Mouse (Mus musculus): ENCODE results near the gene Pigm.

Pigm gene

DNA sequence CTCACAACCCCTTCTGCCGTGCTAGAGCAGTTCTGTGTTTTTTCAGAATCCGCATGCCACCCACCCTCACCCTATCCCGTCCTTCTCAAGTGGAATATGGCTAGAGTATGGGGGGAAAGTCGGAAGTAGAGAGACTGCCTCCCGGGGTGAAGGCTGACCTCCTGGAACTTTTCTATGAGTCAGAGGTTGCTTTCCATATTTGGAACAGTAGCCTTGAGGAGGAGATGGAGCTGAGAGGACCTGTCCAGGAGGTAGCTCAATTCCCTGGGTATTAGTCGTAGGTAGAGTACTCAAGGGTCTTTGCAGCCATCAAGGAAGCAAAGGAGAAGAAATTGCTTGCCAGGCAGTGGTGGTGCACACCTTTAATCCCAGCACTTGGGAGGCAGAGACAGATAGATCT is 24.3 kb upstream of the Pigm start:
- no peak for DNase-seq (ENCODE audit: extremely low spot score, low spot score)

DNA sequence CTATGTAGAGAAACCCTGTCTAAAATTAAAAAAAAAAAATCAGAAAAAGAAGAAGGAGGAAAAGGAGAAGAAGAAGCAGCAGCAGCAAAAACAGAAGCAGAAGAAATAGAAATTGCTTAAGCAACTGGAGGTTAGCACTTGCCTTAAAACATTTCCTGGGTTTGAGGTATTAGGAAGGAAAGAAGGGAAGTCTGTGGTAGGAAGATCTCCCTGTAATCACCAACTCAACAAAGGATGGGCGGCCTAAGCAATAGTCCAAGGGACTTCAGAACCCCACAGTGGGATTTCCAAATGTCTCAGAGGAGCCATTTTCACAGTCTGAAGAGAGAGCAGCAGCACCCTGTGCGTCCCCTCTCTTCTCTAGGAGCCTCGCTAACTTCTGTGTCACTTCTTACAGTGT is 23.9 kb upstream of the Pigm start:
- no peak for DNase-seq (ENCODE audit: extremely low spot score, low spot score)

DNA sequence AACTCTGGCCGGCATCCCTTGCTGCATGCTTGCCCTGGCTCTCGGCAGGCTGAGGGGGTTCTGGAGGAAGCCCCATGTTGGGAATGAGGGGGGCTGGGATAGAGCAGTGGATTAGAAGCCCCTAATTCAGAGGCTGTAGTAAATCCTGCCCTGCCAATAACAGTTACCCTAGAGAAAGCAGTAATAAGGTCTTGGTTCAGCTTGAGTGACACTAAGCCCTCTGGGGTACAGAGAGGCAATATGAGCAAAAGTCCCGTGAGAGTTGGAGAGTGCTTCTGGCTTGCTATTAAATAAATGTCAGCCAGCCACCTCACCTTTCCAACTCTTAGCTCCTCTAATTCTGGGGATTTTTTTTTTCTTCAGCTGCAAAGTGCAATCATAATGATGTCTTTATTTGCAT is 21.0 kb upstream of the Pigm start:
- no peak for DNase-seq (ENCODE audit: extremely low spot score, low spot score)

DNA sequence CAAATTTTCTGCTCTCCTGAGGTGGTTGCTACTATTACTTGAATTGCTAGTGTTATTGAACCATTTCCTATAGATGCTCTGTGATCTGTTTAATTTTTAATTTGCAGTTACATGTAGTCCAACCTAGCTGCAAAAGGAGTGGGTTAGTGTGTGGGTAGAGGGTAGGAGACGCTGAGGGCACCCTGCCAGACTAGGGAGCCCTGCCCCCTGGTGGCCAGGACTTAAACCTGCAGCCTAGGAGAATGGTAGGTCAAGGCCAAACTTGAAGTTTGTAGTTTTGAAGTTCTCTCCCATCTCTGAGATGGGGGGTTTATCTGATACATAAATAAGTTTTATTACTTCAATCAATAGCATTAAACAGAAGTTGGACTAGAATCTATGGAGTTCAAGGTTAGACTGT is 18.8 kb upstream of the Pigm start:
- DNase-seq (ENCODE audit: extremely low spot score, low spot score) = peak; percentile 54

DNA sequence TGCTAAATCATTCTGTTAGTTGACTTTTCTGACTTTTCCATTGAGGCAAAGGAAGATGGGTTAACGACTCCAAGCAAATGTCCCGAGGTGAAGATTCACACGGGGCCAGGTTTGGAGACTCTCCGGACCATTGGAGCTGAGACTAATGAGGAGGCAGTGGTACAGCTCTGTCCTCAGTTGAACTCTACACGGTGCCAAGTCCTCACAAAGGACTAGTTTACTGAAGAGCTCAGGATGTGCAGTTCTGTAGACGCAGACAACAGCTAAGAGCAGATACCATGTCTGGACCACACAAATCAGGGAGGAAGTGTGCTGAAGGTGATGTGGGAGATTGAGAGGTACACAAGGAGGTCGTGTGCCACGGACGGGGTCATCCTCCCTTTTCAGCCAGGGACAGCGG is 18.0 kb upstream of the Pigm start:
- no peak for DNase-seq (ENCODE audit: extremely low spot score, low spot score)

DNA sequence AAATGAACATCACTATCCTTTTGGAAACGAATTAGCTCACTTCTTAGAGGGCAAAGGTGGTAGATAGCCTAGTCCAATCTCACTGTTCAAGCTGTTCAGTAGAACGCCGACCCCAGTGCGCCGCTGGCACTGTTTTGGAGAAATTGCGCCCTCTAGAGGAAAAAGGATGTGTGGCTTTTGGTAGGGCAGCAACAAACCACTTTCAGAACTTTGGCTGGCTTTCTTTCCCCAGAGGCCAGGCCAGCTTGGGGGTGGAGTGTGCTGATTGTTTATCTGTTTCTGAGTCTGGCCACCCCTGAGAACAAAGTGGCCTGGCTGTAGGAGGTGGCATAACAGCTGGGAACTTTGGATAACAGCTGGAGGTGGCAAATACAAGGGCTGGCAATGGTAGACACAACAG is 11.7 kb upstream of the Pigm start:
- DNase-seq (ENCODE audit: extremely low spot score, low spot score) = peak; percentile 48

DNA sequence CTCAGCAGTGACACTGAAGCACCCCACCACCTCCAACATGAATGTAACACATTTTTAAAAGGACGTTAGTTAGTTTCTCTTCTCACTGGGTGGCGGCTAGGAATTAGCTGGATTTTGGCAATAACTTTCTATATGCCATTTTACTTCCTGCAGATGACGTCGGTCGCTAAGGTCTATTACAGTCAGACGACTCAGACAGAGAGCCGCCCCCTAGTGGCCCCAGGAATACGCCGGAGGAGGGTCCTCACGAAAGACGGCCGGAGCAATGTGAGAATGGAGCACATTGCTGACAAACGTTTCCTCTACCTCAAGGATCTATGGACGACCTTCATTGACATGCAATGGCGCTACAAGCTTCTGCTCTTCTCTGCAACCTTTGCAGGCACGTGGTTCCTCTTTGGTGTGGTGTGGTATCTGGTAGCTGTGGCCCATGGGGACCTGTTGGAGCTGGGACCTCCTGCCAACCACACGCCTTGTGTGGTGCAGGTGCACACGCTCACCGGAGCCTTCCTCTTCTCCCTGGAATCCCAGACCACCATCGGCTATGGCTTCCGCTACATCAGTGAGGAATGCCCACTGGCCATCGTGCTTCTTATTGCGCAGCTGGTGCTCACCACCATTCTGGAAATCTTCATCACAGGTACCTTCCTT is 7.5 kb upstream of the Pigm start:
- peak; percentile 63 for DNase-seq (ENCODE audit: extremely low spot score, low spot score)

DNA sequence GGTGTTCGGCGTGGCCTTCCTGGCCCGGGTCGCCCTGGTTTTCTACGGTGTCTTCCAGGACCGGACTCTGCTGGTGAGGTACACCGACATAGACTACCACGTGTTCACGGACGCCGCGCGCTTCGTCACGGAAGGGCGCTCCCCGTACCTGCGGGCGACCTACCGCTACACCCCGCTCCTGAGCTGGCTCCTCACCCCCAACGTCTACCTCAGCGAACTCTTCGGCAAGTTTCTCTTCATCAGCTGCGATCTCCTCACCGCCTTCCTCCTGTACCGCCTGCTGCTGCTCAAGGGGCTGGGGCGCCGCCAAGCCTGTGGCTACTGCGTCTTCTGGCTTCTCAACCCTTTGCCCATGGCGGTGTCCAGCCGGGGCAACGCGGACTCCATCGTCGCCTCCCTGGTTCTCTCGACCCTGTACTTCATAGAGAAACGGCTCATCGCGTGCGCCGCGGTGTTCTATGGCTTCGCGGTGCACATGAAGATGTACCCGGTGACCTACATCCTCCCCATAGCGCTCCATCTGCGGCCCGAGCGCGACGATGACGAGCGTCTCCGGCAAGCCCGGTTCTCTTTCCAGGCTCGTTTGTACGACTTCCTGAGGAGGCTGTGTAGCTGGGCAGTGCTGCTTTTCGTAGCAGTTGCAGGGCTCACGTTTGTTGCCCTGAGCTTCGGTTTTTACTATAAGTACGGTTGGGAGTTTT is 562 bp downstream of the Pigm start:
- DNase-seq (ENCODE audit: extremely low spot score, low spot score) = peak; percentile 37

DNA sequence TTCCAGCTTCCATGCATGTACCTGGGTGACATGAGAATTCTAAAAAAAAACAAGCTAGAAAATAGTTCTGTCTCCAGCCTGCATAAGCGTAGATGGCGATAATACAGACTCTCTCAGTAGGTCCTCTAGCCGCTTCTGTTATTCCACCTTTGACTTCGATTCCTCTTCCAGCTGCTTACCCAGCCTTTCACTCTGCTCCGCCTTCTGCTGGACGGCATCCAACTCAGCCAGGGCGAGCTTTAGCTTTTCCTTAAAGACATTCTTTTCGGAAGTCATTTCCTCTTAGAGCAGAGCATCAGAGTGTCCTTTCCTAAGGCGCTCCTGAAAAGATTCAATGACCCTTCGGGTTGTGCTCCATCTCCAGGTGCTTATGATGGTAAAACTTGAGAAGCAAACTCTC is 3.7 kb downstream of the Pigm start:
- no peak for DNase-seq (ENCODE audit: extremely low spot score, low spot score)

DNA sequence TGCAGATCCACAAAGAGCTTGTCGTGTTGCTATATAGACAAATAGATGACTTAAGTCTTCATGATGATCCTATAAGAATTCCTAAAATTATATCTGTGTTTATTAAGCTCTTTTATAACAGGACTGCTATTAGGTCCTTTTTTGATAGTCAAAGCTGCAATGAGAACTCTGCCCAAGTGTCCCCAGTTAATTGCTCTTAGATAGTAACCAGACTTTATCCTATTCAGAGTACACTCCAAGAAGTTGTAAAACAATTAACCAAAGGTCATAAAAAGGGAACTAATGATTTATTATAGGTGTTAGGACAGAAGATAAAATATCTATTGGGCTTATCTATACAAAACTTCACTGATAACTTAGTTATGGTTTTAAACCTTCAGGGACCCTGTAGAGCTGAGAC is 5.7 kb downstream of the Pigm start:
- no peak for DNase-seq (ENCODE audit: extremely low spot score, low spot score)

DNA sequence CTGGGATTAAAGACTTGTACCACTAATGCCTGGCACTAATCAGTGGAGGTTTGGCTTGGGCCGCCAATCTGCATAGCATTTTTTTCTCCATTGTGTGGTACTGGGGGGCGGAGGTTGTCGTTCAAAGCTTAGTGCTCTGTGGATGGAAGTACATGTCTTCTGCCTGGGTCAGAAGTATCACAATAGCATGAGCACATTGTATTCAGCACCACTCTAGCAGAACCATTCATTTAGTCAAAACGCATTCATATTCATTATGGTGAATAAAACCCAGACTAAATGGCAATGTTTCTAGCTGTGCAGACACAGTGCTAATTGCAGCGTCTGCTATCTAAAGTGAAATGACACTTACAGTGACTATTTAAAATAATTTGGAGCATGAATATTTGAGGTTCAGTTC is 10.9 kb downstream of the Pigm start:
- no peak for DNase-seq (ENCODE audit: extremely low spot score, low spot score)

DNA sequence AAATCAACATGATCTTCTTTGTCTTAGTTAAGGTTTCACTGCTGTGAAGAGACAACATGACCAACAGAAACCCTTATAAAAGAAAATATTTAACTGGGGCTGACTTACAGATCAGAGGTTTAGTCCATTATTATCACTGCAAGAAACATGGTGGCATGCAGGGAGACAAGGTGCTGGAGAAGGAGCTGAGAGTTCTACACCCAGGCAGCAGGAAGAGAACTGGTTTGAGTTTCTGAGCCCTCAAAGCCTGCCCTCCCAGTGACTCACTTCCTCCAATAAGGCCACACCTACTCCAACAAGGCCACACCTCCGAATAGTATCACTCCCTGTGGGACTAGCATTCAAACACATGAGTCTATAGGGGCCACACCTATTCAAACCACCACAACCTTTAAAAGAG is 14.4 kb downstream of the Pigm start:
- no peak for DNase-seq (ENCODE audit: extremely low spot score, low spot score)

DNA sequence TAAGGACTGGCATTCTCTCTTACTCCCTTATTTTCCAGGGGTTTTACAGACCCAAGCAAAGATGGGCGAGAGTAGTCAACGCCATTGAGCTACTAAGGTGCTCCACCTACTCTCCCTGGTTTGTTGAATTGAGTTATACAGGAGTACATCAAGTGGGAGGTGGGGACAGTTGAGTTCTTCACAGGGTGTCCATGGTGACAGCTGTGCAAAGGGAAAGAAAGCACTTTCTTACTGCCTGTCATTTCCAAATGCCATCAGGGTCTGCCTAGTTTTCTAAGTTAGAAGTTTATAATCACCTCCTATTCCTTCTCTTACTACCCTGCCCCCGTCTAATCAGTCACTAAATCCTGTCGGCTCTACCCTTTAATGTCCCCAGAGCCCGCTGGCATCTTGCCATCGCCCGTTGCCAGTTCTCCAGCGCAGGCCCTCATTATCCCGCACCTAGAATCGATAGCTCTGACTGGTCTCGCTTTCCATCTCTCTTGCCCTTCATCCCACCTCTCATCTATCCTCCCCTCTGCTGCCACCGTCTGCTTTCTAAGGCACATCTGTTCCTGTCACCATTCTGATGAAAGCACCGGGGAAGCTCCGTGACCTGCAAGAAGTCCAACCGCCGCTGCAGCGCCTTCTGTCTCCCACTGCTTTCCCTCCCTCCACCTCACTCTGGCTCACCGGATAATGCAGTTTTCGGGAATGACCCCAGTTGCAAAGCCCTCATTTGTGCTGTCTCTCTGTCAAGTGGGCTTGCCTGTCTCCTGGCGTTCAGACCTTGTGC is 15.6 kb downstream of the Pigm start:
- no peak for DNase-seq (ENCODE audit: extremely low spot score, low spot score)

DNA sequence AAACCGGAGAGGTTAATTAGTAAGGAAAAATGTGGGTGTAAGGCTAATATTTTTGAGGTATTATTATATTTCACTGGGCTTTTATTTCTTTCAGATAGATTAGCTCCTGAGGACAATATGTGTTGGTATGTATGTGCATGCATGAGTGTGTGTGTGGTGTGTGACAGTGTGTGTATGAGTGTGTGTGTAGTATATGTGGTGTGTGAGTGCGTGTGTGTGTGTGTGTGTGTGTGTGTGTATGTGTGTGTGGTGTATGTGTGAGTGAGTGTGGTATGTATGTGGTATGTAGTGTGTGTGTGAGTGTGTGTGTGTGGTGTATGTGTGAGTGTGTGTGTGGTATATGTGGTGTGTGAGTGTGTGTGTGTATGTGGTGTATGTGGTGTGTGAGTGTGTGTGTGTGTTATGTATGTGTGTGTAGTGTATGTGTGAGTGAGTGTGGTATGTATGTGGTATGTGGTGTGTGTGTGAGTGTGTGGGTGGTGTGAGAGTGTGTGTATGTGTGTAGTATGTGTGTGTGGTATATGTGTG is 16.4 kb downstream of the Pigm start:
- DNase-seq (ENCODE audit: extremely low spot score, low spot score) = no peak

DNA sequence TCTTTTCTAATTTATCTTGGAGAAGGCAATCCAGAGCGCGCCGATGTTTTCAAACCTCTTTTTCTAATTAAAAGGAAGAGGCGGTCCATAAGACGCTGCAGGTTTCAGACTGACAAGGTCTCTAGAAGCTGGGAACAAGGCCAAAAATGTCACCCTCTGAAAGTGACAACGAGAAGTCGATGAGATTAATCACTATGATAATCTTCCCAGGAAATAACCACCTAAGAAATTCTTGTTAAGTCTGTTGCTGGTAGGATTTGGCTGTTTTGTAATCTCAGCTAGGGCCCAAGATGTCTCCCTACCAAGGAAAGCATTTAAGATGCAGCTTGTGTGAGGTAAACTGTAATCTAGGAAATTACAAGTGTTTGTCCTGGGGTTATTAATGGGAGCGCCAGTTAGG is 17.4 kb downstream of the Pigm start:
- DNase-seq (ENCODE audit: extremely low spot score, low spot score) = no peak

DNA sequence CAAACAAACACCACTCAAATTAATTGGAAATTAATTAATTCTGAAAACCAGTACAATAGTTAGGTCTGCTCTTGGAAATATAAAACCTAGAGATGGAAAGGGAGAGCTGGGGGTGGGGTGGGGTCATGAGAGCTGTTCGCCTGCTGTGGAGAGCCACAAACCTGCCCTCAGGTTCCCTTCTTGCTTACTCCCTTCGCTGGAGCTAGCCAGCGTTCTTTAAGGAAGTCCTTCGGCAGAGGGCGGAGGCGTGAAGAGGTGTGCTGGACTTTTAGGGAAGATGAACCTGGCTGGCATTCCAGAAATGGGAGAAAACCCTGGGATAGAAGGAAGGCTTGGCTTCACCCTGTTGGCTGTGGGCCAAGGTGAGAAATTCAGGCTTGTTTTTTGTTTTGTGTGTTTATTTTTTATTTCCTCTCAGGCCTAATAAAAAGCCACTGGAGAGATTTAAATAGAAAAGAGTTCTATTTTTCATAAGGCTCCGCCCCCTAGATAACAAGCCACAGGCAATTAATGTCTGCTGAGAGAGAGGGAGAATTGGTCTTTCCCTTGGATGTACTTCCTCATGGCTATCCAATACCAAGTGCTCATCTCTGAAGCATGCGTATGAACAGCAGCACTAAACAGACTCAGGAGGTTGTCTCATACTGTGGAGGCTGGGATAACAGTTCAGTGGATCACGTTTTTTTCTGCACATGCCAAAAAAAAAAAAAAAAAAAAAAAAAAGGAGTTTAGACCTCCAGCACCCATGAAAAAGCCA is 20.8 kb downstream of the Pigm start:
- no peak for DNase-seq (ENCODE audit: extremely low spot score, low spot score)

DNA sequence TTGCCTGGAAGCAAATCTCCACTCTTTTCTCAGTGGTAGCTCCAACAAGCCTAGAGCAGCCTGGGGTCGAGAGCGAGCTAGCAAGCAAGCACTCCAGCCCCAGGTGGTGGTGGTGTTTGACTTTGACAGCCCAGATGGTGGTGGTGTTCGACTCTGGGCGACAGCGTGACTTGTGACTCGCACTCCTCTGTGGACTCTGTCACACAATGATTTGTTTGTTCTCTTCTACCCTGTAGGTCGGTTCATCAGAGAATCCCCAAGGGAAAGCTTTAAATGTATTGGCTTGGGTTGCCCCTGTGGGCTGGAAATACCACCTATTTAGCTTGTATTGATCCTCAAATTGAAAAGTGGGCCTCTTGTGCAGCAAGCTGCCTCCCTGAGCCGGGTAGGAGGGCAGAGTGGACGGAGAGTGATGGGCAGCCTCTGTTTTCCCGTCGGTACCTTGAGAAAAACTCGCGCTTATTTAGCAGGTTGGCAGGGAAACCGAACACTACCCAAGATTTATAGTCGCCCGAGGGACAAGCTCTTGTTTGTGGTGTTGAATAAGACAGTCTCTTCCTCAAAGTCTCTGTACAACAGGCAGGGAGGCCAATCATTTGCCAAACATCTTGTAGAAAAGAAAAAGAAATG is 29.8 kb downstream of the Pigm start:
- peak; percentile 33 for DNase-seq (ENCODE audit: extremely low spot score, low spot score)

DNA sequence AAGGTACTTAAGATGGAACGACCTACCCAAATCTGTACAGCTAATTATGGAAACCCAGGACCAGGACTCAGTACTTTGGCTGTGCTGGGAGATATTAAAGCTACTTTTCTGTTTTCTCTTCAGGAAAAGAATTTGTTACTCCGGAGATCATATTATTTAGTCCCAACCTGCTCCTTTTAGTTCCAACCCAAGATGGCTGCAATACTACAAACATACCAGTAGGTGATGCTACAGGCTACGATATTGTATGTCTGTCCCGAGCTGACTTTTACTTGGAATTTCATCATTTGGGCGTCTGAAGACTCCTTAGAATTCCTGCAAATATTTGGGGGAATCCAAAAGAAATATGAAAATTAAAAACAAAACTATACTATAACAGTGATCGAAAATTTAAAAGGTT is 32.6 kb downstream of the Pigm start:
- no peak for DNase-seq (ENCODE audit: extremely low spot score, low spot score)

DNA sequence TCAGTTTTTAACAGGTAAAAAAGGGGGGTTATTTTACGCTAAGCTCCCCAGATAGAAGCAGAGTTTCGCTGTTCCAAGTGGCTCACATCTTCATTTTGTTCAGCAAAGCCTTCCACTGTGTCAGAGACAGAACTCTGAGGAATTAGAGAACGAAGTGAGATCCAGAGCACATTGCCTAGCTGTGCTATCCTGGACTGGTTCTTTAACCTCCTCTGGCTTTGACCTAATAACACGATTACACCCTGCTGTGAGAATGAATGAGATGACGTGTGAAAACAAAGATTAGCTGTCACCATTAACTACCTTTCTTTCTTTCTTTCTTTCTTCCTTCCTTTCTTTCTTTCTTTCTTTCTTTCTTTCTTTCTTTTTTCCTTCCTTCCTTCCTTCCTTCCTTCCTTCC is 33.1 kb downstream of the Pigm start:
- DNase-seq (ENCODE audit: extremely low spot score, low spot score) = no peak

DNA sequence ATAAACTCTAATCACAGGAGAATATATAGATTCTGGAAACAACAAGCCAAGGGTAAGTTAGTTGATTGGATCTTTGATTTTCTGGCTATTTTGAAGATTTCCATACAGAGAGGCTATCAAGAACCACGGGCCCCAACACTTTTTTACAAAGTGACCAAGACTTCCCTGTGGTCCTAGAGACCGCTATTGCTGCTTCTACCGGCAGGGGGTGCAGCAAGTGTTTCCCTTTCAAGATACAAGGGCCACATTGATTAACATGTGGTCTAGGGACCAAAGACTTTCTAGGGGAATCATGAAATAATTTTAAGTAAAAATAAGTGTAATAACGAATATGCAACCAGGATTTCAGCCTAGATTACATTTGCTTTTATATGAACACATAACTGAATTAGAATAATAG is 34.5 kb downstream of the Pigm start:
- DNase-seq (ENCODE audit: extremely low spot score, low spot score) = peak; percentile 55

DNA sequence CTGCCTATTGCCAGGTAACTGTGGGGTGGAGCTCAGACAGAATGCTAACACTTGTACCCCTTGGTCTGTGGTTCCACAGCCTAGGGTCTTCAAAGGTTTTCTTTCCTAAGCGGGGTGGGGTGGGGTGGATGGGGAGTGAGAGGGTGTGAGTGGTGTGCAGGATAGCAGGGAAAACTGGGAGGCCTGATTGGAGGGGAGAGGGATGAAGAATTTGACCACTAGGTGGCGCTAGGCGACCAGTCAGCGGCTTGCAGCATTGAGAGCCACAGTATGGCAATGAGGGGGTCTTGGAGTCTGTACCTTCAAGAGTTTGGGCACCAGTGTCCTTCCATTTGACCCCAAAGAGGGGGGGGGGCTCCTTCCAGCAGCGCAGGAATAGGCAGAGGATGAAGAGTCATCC is 35.9 kb downstream of the Pigm start:
- peak; percentile 85 for DNase-seq (ENCODE audit: extremely low spot score, low spot score)

Measured in neural tube, embryonic 10.5 days (tissue).